Mouse (Mus musculus): ENCODE measurements around the gene Lrrc45. TPM values are rescaled to one million over a fixed set of nuclear protein-coding genes. Genes with fewer than 3 reads are reported as not detected.

Lrrc45 gene
- total RNA-seq, 1 experiment = 30.3 TPM

DNA sequence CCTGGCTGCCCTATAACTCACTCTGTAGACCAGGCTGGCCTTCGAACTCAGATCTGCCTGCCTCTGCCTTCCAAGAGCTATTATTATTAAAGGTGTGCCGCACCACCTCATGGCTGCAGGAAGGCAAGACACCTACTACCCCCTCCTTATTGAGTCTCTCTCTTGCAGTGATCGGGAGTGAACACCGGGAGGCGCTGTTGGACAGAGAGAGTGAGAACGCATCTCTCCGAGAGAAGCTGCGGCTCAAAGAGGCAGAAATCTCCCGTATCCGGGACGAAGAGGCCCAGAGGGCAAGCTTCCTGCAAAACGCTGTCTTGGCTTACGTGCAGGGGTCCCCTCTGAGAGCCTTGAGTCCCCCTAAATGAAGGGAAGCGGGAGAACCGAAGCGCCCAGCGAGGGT is 6.7 kb downstream of the Lrrc45 start:
- in situ Hi-C loops (cut with MboI; ENCODE audit: low sequenced_read_pairs in 2 of 2, unreplicated experiment in 2 of 2) = no loop called here
- TF ChIP-seq HCFC1 (IDR thresholded peaks at IDR 0.05; ENCODE audit: borderline replicate concordance, insufficient read depth, low read length) (peak; percentile 51; the same call in 1 of the 2 replicates), CHD2 (IDR thresholded peaks at IDR 0.05; ENCODE audit: low read depth, low read length) (no peak), ZC3H11A (IDR thresholded peaks at IDR 0.05; ENCODE audit: borderline replicate concordance, low read depth, low read length) (peak; percentile 97), MAFK (IDR thresholded peaks at IDR 0.05; ENCODE audit: insufficient read depth, low read depth, low read length) (0 out of 2 replicates have a peak, but pooled peaks have one; percentile 19), ZNF384 (IDR thresholded peaks at IDR 0.05; ENCODE audit: low read depth, low read length) (no peak)
- no peaks in the 10 kb centered on the region for H3K9me3 ChIP-seq (ENCODE audit: control insufficient read depth, insufficient read depth, low read depth, low read length)
- peak overlapping the region; percentile 38 for H3K9ac ChIP-seq (ENCODE audit: insufficient read depth, low read depth, low read length, poor library complexity, severe bottlenecking)
- peak; percentile 98 for DNase-seq (ENCODE audit: low read depth, low spot score)
- H3K4me3 ChIP-seq (ENCODE audit: insufficient read depth in 1 of 2, low read depth in 1 of 2, low read length in 2 of 2, poor library complexity in 1 of 2, severe bottlenecking in 1 of 2) = peak overlapping the region; percentile 59 to 68
- peaks cover 20% of the 10 kb centered on the region for H3K36me3 ChIP-seq (ENCODE audit: control insufficient read depth, insufficient read depth, low read length, poor library complexity, severe bottlenecking)
- no peak overlapping the region for H3K27ac ChIP-seq (ENCODE audit: insufficient read depth, low read depth, low read length, poor library complexity, severe bottlenecking)
- H3K4me1 ChIP-seq (ENCODE audit: control insufficient read depth in 2 of 2, insufficient read depth in 2 of 2, low read length in 2 of 2, poor library complexity in 1 of 2) = peaks cover 0 to 3% of the 10 kb centered on the region in 2 experiments; a peak in 2 of 4 replicates

DNA sequence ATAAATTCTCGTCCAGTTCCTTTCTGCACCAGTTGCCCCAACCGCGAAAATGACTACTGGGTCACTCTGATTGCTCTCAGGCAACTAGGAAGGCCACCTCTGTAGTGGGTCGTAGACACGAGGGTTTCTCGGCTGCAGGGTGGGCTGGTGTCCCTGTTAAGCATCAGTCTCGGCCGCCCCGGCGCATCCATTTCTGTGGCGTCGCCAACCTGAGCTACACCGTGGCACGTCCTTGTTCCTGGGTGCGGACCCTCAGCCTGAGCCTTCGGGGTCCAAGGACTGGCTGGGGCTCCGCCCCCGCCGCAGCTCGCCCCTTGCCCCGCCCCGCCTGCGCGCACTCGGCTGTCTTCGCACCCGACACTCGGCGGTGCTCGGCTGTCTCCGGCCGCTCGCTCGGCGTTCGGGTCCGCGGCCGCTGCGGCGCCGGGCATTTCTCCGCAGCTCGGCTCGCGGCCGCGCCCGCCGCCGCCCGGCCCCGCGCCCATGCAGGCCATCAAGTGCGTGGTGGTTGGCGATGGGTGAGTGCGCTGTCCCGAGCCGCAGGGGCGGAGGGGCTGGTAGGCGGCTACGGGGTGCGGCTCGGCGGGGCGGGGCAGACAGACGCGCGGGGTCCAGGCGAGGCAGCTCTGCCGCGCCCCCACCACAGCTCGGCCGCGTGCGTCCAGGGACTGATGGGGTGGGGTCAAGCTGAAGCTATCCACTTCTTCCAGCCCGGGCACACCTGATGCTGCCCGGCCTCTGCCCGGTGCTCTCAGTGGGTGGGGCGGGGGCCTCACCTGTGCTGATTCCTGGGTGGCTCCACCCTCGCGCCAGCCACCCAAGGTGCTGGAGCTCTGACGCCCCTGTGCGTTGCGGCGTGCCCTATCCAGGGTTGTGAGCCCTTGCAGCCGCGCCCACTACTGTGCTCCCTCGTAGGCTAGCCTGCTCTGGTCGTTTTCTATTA is 7.7 kb downstream of the Lrrc45 start, which contains the start of gene Rac3:
Rac3 (plus strand) TSS at position 347 of the 943 bp plus-strand sequence.
- Histone ChIP-seq H3K4me3 (ENCODE audit: insufficient read depth in 1 of 2, low read depth in 1 of 2, low read length in 2 of 2, poor library complexity in 1 of 2, severe bottlenecking in 1 of 2) (peak within 1 kb of the TSS; percentile 59 to 68), H3K9ac (ENCODE audit: insufficient read depth, low read depth, low read length, poor library complexity, severe bottlenecking) (peak within 1 kb of the TSS; percentile 56), H3K36me3 (ENCODE audit: control insufficient read depth, insufficient read depth, low read length, poor library complexity, severe bottlenecking) (peaks cover 26% of the 10 kb centered on the region), H3K27ac (ENCODE audit: insufficient read depth, low read depth, low read length, poor library complexity, severe bottlenecking) (no peak within 1 kb of the TSS), H3K9me3 (ENCODE audit: control insufficient read depth, insufficient read depth, low read depth, low read length) (no peaks in the 10 kb centered on the region), H3K4me1 (ENCODE audit: control insufficient read depth in 2 of 2, insufficient read depth in 2 of 2, low read length in 2 of 2, poor library complexity in 1 of 2) (peaks cover 0 to 5% of the 10 kb centered on the region in 2 experiments; a peak in 2 of 4 replicates)
- in situ Hi-C loops (cut with MboI; ENCODE audit: low sequenced_read_pairs in 2 of 2, unreplicated experiment in 2 of 2) = no loop called here
- TF ChIP-seq ZC3H11A (IDR thresholded peaks at IDR 0.05; ENCODE audit: borderline replicate concordance, low read depth, low read length) (no peak), MAFK (IDR thresholded peaks at IDR 0.05; ENCODE audit: insufficient read depth, low read depth, low read length) (no peak), CHD2 (IDR thresholded peaks at IDR 0.05; ENCODE audit: low read depth, low read length) (no peak), HCFC1 (IDR thresholded peaks at IDR 0.05; ENCODE audit: borderline replicate concordance, insufficient read depth, low read length) (no peak), ZNF384 (IDR thresholded peaks at IDR 0.05; ENCODE audit: low read depth, low read length) (no peak)
- no peak for DNase-seq (ENCODE audit: low read depth, low spot score)

DNA sequence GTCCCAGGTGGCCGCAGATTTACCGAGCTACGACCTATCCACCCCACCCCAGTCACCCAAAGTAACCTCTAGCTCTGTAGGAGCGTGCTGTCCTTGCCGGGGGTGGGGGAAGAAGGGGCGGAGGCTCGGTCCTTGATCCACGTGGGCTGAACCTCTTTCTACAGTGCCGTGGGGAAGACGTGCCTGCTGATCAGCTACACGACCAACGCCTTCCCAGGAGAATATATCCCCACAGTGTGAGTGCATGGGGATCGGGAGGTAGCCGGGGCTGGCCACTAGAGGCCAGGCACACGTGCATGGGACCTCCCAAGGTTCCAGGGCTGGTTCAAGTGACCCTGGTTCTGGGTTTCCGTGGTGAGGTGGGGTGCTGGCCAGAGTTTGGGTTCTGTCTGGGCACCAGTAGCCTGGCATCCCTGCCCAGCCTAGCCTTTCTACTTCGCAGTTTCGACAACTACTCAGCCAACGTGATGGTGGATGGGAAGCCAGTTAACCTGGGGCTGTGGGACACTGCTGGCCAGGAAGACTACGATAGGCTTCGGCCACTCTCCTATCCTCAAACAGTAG is 8.4 kb downstream of the Lrrc45 start:
- TF ChIP-seq MAFK (IDR thresholded peaks at IDR 0.05; ENCODE audit: insufficient read depth, low read depth, low read length) (no peak), CHD2 (IDR thresholded peaks at IDR 0.05; ENCODE audit: low read depth, low read length) (no peak), ZNF384 (IDR thresholded peaks at IDR 0.05; ENCODE audit: low read depth, low read length) (no peak)
- Histone ChIP-seq H3K4me1 (ENCODE audit: control insufficient read depth in 2 of 2, insufficient read depth in 2 of 2, low read length in 2 of 2, poor library complexity in 1 of 2) (peaks cover 0 to 6% of the 10 kb centered on the region in 2 experiments; a peak in 2 of 4 replicates), H3K36me3 (ENCODE audit: control insufficient read depth, insufficient read depth, low read length, poor library complexity, severe bottlenecking) (peaks cover 24% of the 10 kb centered on the region), H3K9ac (ENCODE audit: insufficient read depth, low read depth, low read length, poor library complexity, severe bottlenecking) (peak overlapping the region; percentile 56; the same call in 1 of the 2 replicates), H3K9me3 (ENCODE audit: control insufficient read depth, insufficient read depth, low read depth, low read length) (no peaks in the 10 kb centered on the region), H3K27ac (ENCODE audit: insufficient read depth, low read depth, low read length, poor library complexity, severe bottlenecking) (no peak overlapping the region), H3K4me3 (ENCODE audit: insufficient read depth in 1 of 2, low read depth in 1 of 2, low read length in 2 of 2, poor library complexity in 1 of 2, severe bottlenecking in 1 of 2) (peak overlapping the region; percentile 59 to 68)
- in situ Hi-C loops (cut with MboI; ENCODE audit: low sequenced_read_pairs in 2 of 2, unreplicated experiment in 2 of 2) = no loop called here
- DNase-seq (ENCODE audit: low read depth, low spot score) = no peak

- no peak overlapping the region for H3K9ac ChIP-seq (ENCODE audit: insufficient read depth, low read depth, low read length, poor library complexity, severe bottlenecking)
Measured at GRCm38 (mm10) chr11:120722761-120723382, 9.1 kb downstream of the Lrrc45 start.

More at GRCm38 (mm10) chr11:120722761-120723382, 9.1 kb downstream of the Lrrc45 start:
- Histone ChIP-seq H3K36me3 (ENCODE audit: control insufficient read depth, insufficient read depth, low read length, poor library complexity, severe bottlenecking) (peaks cover 22% of the 10 kb centered on the region), H3K4me1 (ENCODE audit: control insufficient read depth in 2 of 2, insufficient read depth in 2 of 2, low read length in 2 of 2, poor library complexity in 1 of 2) (peaks cover 0 to 6% of the 10 kb centered on the region in 2 experiments; a peak in 2 of 4 replicates), H3K9me3 (ENCODE audit: control insufficient read depth, insufficient read depth, low read depth, low read length) (no peaks in the 10 kb centered on the region), H3K4me3 (ENCODE audit: insufficient read depth in 1 of 2, low read depth in 1 of 2, low read length in 2 of 2, poor library complexity in 1 of 2, severe bottlenecking in 1 of 2) (no peak overlapping the region), H3K27ac (ENCODE audit: insufficient read depth, low read depth, low read length, poor library complexity, severe bottlenecking) (no peak overlapping the region)
- no peak for TF ChIP-seq MAFK (IDR thresholded peaks at IDR 0.05; ENCODE audit: insufficient read depth, low read depth, low read length)
- TF ChIP-seq CHD2 (IDR thresholded peaks at IDR 0.05; ENCODE audit: low read depth, low read length) = no peak
- TF ChIP-seq ZC3H11A (IDR thresholded peaks at IDR 0.05; ENCODE audit: borderline replicate concordance, low read depth, low read length) = no peak
- no peak for TF ChIP-seq ZNF384 (IDR thresholded peaks at IDR 0.05; ENCODE audit: low read depth, low read length)
- TF ChIP-seq HCFC1 (IDR thresholded peaks at IDR 0.05; ENCODE audit: borderline replicate concordance, insufficient read depth, low read length) = no peak
- in situ Hi-C loops (cut with MboI; ENCODE audit: low sequenced_read_pairs in 2 of 2, unreplicated experiment in 2 of 2) = no loop called here
- no peak for DNase-seq (ENCODE audit: low read depth, low spot score)
